Mouse (Mus musculus): ENCODE data around the gene Hmmr.

- TF ChIP-seq CTCF (IDR thresholded peaks at IDR 0.05; ENCODE audit: extremely low read depth, insufficient read depth, insufficient read length, insufficient replicate concordance) (no peak), POLR2A (IDR thresholded peaks at IDR 0.05; ENCODE audit: low read depth, low read length) (no peak)
Measured at GRCm38 (mm10) chr11:40755968-40756367, 22.7 kb upstream of the Hmmr start.

All from spleen, adult 2 months (tissue).